Mouse (Mus musculus) kidney, adult 11 months (tissue): ENCODE data around the gene Limk2.

ENCODE experiments used
- DNase-seq: peaks from one replicate; pipeline ENCODE4 v3.0.0; 2022

Gene Limk2

GRCm38 (mm10) chr11:3294641-3295040, 114.3 kb downstream of the Limk2 start:
- DNase-seq = no peak
